Mouse (Mus musculus): ENCODE measurements around the gene Vmn2r108. TPM values are rescaled to one million over a fixed set of nuclear protein-coding genes. Genes with fewer than 3 reads are reported as not detected.

Vmn2r108 gene
- not detected for polyA plus RNA-seq (2015; fragmentation: Illumina TruSeq; extraction: RNeasy Lipid Tissue Mini Kit (QIAGEN cat#74804); ENCODE audit: insufficient read depth, low read depth, low replicate concordance)

DNA sequence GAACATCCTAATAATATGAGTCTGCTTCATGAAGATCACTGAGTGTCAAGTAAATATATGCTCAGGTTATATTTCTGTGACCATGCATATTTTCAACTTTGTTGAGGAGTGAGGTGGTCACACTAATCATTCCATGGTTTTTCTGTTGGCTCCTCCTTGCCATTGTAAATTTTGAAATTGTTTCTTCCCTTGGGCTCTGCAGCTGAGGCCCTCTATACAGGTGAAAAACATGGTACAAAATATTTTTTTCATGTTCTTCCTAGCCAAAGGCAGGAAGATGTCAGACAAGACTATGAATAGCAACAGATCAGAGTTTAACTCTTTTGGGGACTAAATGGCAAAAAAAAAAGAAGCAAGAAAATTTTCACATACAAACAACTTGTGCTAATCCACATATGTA lies at the start of gene Vmn2r108:
Gene Vmn2r108, minus strand, starts transcription at position 101 of the 400 bp plus-strand sequence.

DNA sequence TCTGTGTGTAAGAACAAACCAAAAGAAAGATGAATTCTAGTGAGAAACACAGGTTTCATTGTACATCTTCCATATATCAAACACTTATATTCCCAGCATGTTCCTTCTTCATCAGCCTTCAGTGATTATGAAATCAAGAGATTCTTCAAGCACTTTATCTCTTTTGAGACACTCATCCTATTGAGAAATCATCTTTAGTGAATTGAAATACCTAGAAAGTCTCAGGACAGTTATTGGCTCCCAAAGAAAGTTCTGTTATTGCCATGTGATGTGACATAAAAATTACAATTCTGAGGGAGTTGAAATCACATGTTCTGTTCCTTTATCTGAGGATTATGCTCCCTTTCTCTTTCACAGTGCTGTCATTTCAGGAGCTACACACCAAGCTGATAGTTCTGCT lies 16.7 kb upstream of the Vmn2r108 start, which contains the start of gene Vmn1r225:
Gene Vmn1r225, plus strand, starts transcription at position 301 of the 400 bp plus-strand sequence.

DNA sequence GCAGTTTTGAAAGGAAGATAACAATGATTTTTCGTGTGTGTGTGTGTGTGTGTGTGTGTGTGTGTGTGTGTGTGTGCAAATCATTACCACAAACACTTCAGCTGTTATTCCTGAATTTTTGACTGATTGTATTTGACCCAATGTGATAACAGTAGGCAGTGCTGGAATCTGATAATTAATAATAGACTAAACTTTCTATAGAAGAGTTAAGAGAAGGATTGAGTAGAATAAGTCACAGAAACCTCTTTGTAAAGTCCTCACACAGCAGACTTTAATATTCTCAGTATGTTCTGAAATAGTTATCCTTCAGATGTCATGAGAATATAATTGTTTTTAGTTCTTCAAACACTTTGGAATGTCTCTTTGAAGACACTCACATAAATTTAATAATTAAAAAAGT lies 67.3 kb downstream of the Vmn2r108 start, which contains the start of gene Vmn1r224:
Gene Vmn1r224, plus strand, starts transcription at position 301 of the 400 bp plus-strand sequence.

Other genes with a start within 250 kb of the Vmn2r108 start
- gene Vmn2r105, start 246.3 kb downstream of the Vmn2r108 start, polyA plus RNA-seq (2015; fragmentation: Illumina TruSeq; extraction: RNeasy Lipid Tissue Mini Kit (QIAGEN cat#74804); ENCODE audit: insufficient read depth, low read depth, low replicate concordance) = not detected
- gene Vmn2r106, start 195.8 kb downstream of the Vmn2r108 start, polyA plus RNA-seq (2015; fragmentation: Illumina TruSeq; extraction: RNeasy Lipid Tissue Mini Kit (QIAGEN cat#74804); ENCODE audit: insufficient read depth, low read depth, low replicate concordance) = not detected
- not detected for gene Vmn2r107, start 136.1 kb downstream of the Vmn2r108 start, polyA plus RNA-seq (2015; fragmentation: Illumina TruSeq; extraction: RNeasy Lipid Tissue Mini Kit (QIAGEN cat#74804); ENCODE audit: insufficient read depth, low read depth, low replicate concordance)
- not detected for gene Vmn1r224, start 67.2 kb downstream of the Vmn2r108 start, polyA plus RNA-seq (2015; fragmentation: Illumina TruSeq; extraction: RNeasy Lipid Tissue Mini Kit (QIAGEN cat#74804); ENCODE audit: insufficient read depth, low read depth, low replicate concordance)
- gene Vmn1r225, start 16.8 kb upstream of the Vmn2r108 start, polyA plus RNA-seq (2015; fragmentation: Illumina TruSeq; extraction: RNeasy Lipid Tissue Mini Kit (QIAGEN cat#74804); ENCODE audit: insufficient read depth, low read depth, low replicate concordance) = not detected
- not detected for gene Vmn2r109, start 83.4 kb upstream of the Vmn2r108 start, polyA plus RNA-seq (2015; fragmentation: Illumina TruSeq; extraction: RNeasy Lipid Tissue Mini Kit (QIAGEN cat#74804); ENCODE audit: insufficient read depth, low read depth, low replicate concordance)
- gene Vmn2r110, start 115.1 kb upstream of the Vmn2r108 start, polyA plus RNA-seq (2015; fragmentation: Illumina TruSeq; extraction: RNeasy Lipid Tissue Mini Kit (QIAGEN cat#74804); ENCODE audit: insufficient read depth, low read depth, low replicate concordance) = not detected
- not detected for gene Fpr-rs3, start 143.5 kb upstream of the Vmn2r108 start, polyA plus RNA-seq (2015; fragmentation: Illumina TruSeq; extraction: RNeasy Lipid Tissue Mini Kit (QIAGEN cat#74804); ENCODE audit: insufficient read depth, low read depth, low replicate concordance)
- gene Vmn1r226, start 201.5 kb upstream of the Vmn2r108 start, polyA plus RNA-seq (2015; fragmentation: Illumina TruSeq; extraction: RNeasy Lipid Tissue Mini Kit (QIAGEN cat#74804); ENCODE audit: insufficient read depth, low read depth, low replicate concordance) = not detected
- gene Vmn1r227, start 248.5 kb upstream of the Vmn2r108 start, polyA plus RNA-seq (2015; fragmentation: Illumina TruSeq; extraction: RNeasy Lipid Tissue Mini Kit (QIAGEN cat#74804); ENCODE audit: insufficient read depth, low read depth, low replicate concordance) = not detected

All from pancreas, adult 10 weeks (tissue).